Mouse (Mus musculus) frontal cortex, postnatal 25 days (tissue): ENCODE measurements around the gene Gfy.
"Not testable (repeated sequence)": the region's sequence is repeated elsewhere in the genome, so short reads cannot be mapped to it uniquely, and the experiment has no call there.

Experiments
- DNase-seq, 2 experiments: peaks; one replicate each; pipeline ENCODE4 v3.0.0; 2022; ENCODE audit warnings: low spot score in 2 of 2

The Gfy gene

GRCm38 (mm10) chr7:45193871-45194785 lies 14.8 kb upstream of the Gfy start:
- DNase-seq = no peak

GRCm38 (mm10) chr7:45193406-45193805 lies 14.0 kb upstream of the Gfy start:
- DNase-seq = no peak

- no peak for DNase-seq
Measured at GRCm38 (mm10) chr7:45192585-45193310, 13.4 kb upstream of the Gfy start.

DNA sequence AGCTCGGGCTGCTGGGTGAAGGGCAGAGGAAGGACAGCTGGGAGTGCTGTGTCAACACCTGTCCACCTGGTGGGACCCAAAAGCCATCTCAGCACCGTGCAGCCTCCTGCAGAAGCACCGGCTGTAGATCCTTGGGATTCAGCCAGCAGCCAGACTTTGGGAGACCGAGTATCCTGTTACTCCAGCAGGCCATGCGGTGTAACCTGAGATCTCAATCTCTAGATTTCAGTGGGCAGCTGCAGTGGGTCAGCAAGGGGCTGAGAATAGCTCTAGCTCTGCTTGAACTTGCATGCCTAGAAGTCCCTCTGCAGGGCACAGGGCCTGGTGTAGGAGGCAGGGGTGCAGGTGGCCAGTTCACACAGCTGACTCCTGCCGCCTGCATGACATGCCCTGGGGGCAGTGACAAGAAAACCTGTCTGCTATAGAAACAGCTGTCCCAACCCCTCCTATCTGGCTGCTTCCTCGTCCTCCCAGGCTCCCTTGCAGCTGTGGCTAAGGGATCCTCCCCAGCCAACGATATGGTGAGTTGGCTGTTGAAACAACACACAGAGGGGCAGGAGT lies 12.5 kb upstream of the Gfy start:
- no peak for DNase-seq

DNA sequence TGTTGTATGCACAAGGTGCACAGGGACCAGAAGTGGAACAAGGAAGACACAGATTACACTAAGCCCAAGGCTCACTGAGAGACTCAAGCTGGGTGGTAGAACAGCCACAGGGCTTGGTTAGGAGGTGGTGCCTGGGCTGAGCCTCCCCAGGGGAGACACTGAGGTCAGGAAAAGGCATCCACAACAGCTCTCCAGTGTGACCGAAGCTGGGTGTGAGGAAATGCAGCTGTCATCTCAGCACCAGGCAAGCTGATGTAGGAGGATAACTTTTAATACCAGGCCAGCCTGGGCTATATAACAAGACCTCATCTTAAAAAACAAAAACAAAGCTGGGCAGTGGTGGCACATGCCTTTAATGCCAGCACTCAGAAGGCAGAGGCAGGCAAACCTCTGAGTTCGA lies 11.8 kb upstream of the Gfy start:
- no peak for DNase-seq

- DNase-seq = no peak
Measured at GRCm38 (mm10) chr7:45190186-45190585, 10.8 kb upstream of the Gfy start.

GRCm38 (mm10) chr7:45189600-45189999 lies 10.2 kb upstream of the Gfy start:
- peak in 1 of 2 experiments; percentile 4 for DNase-seq

- no peak for DNase-seq
Measured at GRCm38 (mm10) chr7:45185921-45186320, 6.6 kb upstream of the Gfy start.

GRCm38 (mm10) chr7:45183672-45184071 lies 4.3 kb upstream of the Gfy start:
- no peak for DNase-seq

- no peak for DNase-seq
Measured at GRCm38 (mm10) chr7:45182606-45183005, 3.2 kb upstream of the Gfy start.

GRCm38 (mm10) chr7:45182199-45182601 lies 2.8 kb upstream of the Gfy start:
- peak; percentile 67 to 69 for DNase-seq

DNA sequence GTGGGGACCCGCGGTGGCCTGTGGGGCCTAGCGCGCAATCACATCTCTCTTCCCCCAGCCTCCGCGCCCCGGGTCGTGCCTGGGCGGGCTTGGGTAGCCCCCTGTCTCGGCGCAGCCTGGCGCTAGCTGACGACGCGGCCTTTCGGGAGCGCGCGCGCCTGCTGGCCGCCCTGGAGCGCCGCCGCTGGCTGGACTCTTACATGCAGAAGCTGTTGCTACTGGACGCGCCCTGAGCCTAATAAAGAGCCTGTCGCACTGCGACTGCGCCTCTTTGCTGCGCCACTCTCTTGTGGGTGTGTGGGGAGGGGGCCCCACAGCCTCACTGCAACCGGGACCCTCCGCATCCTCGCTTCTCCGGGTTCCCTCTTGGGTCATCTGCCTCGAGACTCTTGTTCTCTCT lies 2.2 kb upstream of the Gfy start:
- no peak for DNase-seq

DNA sequence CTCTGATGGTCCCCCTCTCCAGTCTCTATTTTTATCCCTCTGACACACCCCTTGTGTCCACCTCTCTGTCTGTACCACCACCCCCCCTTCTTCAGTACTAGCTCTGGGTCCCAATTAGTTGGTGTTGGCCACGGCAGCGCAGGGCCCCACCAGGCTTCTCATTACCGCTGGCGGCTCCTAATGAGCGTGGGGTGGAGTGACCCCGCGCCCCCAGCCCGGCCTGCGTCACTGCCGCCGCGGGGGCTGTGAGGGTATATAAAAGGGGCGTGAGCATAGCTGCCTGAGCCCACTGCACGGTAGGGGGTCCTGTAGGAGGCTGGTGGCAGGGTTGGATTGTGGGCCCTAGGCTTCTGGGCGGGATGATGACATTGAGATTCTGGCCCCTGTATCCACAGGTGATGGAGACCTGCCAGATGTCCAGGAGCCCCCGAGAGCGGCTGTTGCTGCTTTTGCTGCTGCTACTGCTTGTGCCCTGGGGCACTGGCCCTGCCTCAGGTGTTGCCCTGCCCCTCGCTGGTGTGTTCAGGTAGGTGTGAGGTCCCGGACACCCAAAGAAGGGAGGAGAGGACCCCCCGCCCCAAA lies 1.6 kb upstream of the Gfy start, which contains the start of gene Pth2:
Gene Pth2 (plus strand): TSS at position 100 of the 582 bp plus-strand sequence.
- no peak for DNase-seq

GRCm38 (mm10) chr7:45178550-45178949 lies 819 bp downstream of the Gfy start:
- no peak for DNase-seq

DNA sequence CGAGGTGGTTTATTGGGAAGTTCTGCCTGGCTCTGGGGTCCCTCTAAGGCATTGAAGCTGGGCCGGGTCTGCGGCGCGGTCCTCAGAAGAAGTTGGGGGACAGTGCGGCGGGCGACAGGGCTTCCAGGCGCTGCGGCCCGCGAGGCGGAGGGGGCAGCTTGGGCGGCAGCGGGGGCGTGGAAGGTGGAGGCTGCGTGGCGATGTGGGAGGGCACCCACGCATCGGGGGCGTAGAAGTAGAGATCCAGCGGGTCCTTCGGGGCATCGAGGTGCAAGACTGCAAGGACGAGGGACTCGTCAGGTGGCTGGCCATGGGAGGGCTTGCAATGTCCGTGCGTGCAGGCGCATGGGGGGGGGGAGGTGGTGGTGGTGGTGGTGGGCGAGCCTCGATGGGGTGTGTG lies 3.0 kb downstream of the Gfy start:
- DNase-seq = no peak

DNA sequence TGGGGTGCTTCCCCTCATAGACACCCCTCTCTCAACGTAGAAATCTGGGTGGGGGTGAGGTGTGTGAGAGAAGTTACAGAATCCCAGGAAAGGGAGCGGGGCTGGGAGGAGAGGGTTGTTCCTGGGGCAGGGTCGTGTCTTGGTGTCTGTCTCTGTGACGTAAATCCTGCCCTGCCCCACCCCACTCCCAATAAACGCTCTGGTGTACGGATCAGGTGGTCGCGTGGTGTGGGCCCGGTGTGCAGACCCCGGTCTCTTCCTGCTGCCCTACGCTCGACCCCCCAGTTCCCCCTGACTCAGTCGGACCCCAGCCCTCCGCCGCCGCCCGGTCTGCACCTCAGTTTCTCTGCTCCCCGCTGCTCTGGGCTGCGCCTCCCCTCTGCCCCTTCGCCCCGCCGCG lies 3.4 kb downstream of the Gfy start:
- DNase-seq = no peak

DNA sequence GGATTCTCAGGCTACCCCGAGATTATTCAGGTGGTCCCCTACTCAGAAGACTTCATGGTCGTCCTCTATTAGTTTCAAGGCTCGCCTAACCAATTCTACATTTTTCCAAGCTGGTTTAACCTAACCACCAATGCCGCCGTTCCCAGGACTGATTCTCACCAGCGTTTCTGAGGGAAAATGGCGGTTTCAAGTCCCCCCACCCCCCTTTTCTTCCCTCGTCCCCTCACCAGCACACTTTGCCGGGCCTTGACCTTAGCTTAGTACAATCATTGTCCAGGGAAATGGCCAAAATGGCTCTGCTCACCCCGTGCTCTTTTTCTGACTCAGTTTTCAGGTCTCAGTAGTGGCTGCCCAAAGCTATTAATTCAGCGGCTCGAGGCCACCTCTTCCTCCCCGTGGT lies 4.0 kb downstream of the Gfy start:
- no peak for DNase-seq

DNA sequence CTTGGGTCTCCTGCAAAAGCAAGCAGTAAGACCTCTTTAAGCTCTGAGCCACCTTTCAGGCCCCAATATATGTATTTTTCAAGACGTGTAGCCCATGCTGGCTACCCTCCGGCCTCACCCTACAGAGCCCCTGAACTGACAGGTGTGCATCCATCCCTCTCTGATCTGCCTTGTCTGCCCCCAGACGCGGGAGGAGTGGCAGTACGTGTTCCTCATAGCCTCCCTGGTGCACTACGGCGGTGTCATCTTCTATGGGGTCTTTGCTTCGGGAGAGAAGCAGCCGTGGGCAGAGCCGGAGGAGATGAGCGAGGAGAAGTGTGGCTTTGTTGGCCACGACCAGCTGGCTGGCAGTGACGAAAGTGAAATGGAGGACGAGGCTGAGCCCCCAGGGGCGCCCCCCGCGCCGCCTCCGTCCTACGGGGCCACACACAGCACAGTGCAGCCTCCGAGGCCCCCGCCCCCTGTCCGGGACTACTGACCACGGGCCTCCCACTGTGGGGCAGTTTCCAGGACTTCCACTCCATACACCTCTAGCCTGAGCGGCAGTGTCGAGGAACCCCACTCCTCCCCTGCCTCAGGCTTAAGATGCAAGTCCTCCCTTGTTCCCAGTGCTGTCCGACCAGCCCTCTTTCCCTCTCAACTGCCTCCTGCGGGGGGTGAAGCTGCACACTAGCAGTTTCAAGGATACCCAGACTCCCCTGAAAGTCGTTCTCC lies 4.6 kb downstream of the Gfy start:
- no peak for DNase-seq

GRCm38 (mm10) chr7:45173772-45174171 lies 5.6 kb downstream of the Gfy start:
- DNase-seq = not testable (repeated sequence)

- no peak for DNase-seq
Measured at GRCm38 (mm10) chr7:45172974-45173373, 6.4 kb downstream of the Gfy start.

DNA sequence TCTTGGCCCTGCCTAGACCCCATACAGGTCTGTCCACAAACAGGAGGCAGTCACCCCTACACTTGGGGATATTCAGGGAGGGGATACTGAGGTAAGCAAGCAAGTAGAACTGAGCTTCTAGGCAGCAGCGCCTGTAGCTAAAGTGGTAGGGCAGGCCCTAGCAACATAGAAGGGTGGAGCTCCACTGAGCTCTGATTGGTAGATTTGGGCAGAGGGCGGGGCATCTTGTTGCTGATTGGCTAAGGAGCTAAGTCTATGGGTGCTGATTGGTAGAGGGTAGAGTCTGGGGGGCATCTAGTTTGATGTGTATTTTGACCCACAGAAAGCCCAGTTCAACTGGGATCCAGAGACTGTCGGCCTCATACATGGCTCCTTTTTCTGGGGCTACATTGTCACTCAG lies 9.9 kb downstream of the Gfy start:
- DNase-seq = no peak

DNA sequence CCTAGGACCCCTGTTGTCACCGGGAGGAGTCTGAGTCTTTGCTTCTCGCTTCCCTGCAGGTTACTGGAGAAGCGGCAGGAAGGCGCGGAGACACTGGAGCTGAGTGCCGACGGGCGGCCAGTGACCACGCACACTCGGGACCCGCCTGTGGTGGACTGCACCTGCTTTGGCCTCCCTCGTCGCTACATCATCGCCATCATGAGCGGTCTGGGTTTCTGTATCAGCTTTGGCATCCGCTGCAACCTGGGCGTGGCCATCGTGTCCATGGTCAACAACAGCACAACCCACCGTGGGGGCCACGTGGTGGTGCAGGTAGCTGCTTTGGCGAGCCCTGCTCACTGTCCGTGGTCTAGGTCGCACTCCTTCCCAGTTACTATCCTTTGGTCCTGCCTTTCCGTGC lies 10.7 kb downstream of the Gfy start:
- DNase-seq = no peak
